Mouse (Mus musculus) 3T3-L1 (cell line): ENCODE results near the gene Mad2l2.
"Not testable (repeated sequence)": the region's sequence is repeated elsewhere in the genome, so short reads cannot be mapped to it uniquely, and the experiment has no call there.

Source experiments
- DNase-seq: peaks from one replicate; pipeline ENCODE4 v3.0.0-alpha.2; 2015; ENCODE audit warnings: low read depth, low spot score

Mad2l2 gene

GRCm38 (mm10) chr4:148107621-148108291 is 22.4 kb upstream of the Mad2l2 start:
- peak; percentile 83 for DNase-seq

GRCm38 (mm10) chr4:148108565-148109100 is 21.6 kb upstream of the Mad2l2 start:
- DNase-seq = peak; percentile 26

GRCm38 (mm10) chr4:148109215-148109614 is 21.0 kb upstream of the Mad2l2 start:
- no peak for DNase-seq

GRCm38 (mm10) chr4:148112519-148112918 is 17.7 kb upstream of the Mad2l2 start:
- no peak for DNase-seq

- peak; percentile 95 for DNase-seq
These were observed 15.3 kb upstream of the Mad2l2 start for GRCm38 (mm10) chr4:148114758-148115391.

- DNase-seq = peak; percentile 75
These were observed 14.7 kb upstream of the Mad2l2 start for GRCm38 (mm10) chr4:148115467-148115866.

GRCm38 (mm10) chr4:148116657-148117056 is 13.5 kb upstream of the Mad2l2 start:
- DNase-seq = peak; percentile 40

GRCm38 (mm10) chr4:148117392-148117791 is 12.8 kb upstream of the Mad2l2 start:
- peak; percentile 16 for DNase-seq

- not testable (repeated sequence) for DNase-seq
These were observed 10.6 kb upstream of the Mad2l2 start for GRCm38 (mm10) chr4:148119578-148119977.

GRCm38 (mm10) chr4:148120555-148120954 is 9.6 kb upstream of the Mad2l2 start:
- DNase-seq = no peak

- DNase-seq = no peak
These were observed 8.8 kb upstream of the Mad2l2 start for GRCm38 (mm10) chr4:148121362-148121761.

GRCm38 (mm10) chr4:148121982-148122693 is 8.0 kb upstream of the Mad2l2 start:
- DNase-seq = no peak

GRCm38 (mm10) chr4:148122694-148123066 is 7.5 kb upstream of the Mad2l2 start:
- DNase-seq = no peak

GRCm38 (mm10) chr4:148128241-148128640 is 1.9 kb upstream of the Mad2l2 start:
- DNase-seq = no peak

GRCm38 (mm10) chr4:148128672-148129071 is 1.5 kb upstream of the Mad2l2 start:
- DNase-seq = no peak

GRCm38 (mm10) chr4:148130561-148131413 is 603 bp downstream of the Mad2l2 start, which contains the start of gene Draxin:
Gene Draxin, minus strand, starts transcription at chr4:148130698.
- no peak for DNase-seq

- DNase-seq = no peak
These were observed 1.4 kb downstream of the Mad2l2 start for GRCm38 (mm10) chr4:148131497-148132081.

- DNase-seq = no peak
These were observed 4.8 kb downstream of the Mad2l2 start for GRCm38 (mm10) chr4:148134988-148135387.

GRCm38 (mm10) chr4:148137503-148137902 is 7.3 kb downstream of the Mad2l2 start:
- DNase-seq = no peak

GRCm38 (mm10) chr4:148139767-148140097 is 9.5 kb downstream of the Mad2l2 start:
- DNase-seq = no peak
